Mouse (Mus musculus): ENCODE measurements around the gene Kif5c. TPM values are rescaled to one million over a fixed set of nuclear protein-coding genes. Genes with fewer than 3 reads are reported as not detected.

The Kif5c gene
- polyA plus RNA-seq, 1 experiment: 0.65 TPM

- no peaks in the 10 kb centered on the region for H3K4me1 ChIP-seq (ENCODE audit: control insufficient read depth, insufficient read depth, insufficient read length, low read length)
- H3K27ac ChIP-seq (ENCODE audit: insufficient read depth, low read depth, low read length): no peak overlapping the region
- no peak for TF ChIP-seq CTCF (IDR thresholded peaks at IDR 0.05; ENCODE audit: extremely low read depth, insufficient read length, insufficient replicate concordance, low read depth, low read length)
- TF ChIP-seq POLR2A (IDR thresholded peaks at IDR 0.05; ENCODE audit: low read depth, low read length): no peak
- WGBS: 57% methylated on average over 7 of the region's 7 CpGs
- no peaks in the 10 kb centered on the region for H3K36me3 ChIP-seq (ENCODE audit: control insufficient read depth, insufficient read depth, low read length)
- no peaks in the 10 kb centered on the region for H3K27me3 ChIP-seq (ENCODE audit: control insufficient read depth, insufficient read depth, low read length)
- H3K4me3 ChIP-seq (ENCODE audit: low read depth, low read length): no peak overlapping the region
Observed at GRCm38 (mm10) chr2:49600021-49600681, 18.9 kb upstream of the Kif5c start.

GRCm38 (mm10) chr2:49602791-49603349 is 16.2 kb upstream of the Kif5c start:
- Histone ChIP-seq H3K27ac (ENCODE audit: insufficient read depth, low read depth, low read length) (no peak overlapping the region), H3K4me3 (ENCODE audit: low read depth, low read length) (no peak overlapping the region), H3K36me3 (ENCODE audit: control insufficient read depth, insufficient read depth, low read length) (no peaks in the 10 kb centered on the region), H3K27me3 (ENCODE audit: control insufficient read depth, insufficient read depth, low read length) (no peaks in the 10 kb centered on the region), H3K4me1 (ENCODE audit: control insufficient read depth, insufficient read depth, insufficient read length, low read length) (no peaks in the 10 kb centered on the region)
- TF ChIP-seq POLR2A (IDR thresholded peaks at IDR 0.05; ENCODE audit: low read depth, low read length) (no peak), CTCF (IDR thresholded peaks at IDR 0.05; ENCODE audit: extremely low read depth, insufficient read length, insufficient replicate concordance, low read depth, low read length) (no peak)
- 91% methylated on average over 4 of the region's 4 CpGs for WGBS

- Histone ChIP-seq H3K4me1 (ENCODE audit: control insufficient read depth, insufficient read depth, insufficient read length, low read length) (no peaks in the 10 kb centered on the region), H3K27me3 (ENCODE audit: control insufficient read depth, insufficient read depth, low read length) (no peaks in the 10 kb centered on the region), H3K36me3 (ENCODE audit: control insufficient read depth, insufficient read depth, low read length) (no peaks in the 10 kb centered on the region), H3K27ac (ENCODE audit: insufficient read depth, low read depth, low read length) (no peak overlapping the region), H3K4me3 (ENCODE audit: low read depth, low read length) (no peak overlapping the region)
- WGBS: 73% methylated on average over 5 of the region's 5 CpGs
- TF ChIP-seq CTCF (IDR thresholded peaks at IDR 0.05; ENCODE audit: extremely low read depth, insufficient read length, insufficient replicate concordance, low read depth, low read length) (no peak), POLR2A (IDR thresholded peaks at IDR 0.05; ENCODE audit: low read depth, low read length) (no peak)
Observed at GRCm38 (mm10) chr2:49609611-49610010, 9.5 kb upstream of the Kif5c start.

GRCm38 (mm10) chr2:49616765-49617164 is 2.3 kb upstream of the Kif5c start:
- 64% methylated on average over 3 of the region's 3 CpGs for WGBS
- H3K27ac ChIP-seq (ENCODE audit: insufficient read depth, low read depth, low read length): no peak overlapping the region
- H3K27me3 ChIP-seq (ENCODE audit: control insufficient read depth, insufficient read depth, low read length): peaks cover 16% of the 10 kb centered on the region
- H3K36me3 ChIP-seq (ENCODE audit: control insufficient read depth, insufficient read depth, low read length): no peaks in the 10 kb centered on the region
- TF ChIP-seq POLR2A (IDR thresholded peaks at IDR 0.05; ENCODE audit: low read depth, low read length) (no peak), CTCF (IDR thresholded peaks at IDR 0.05; ENCODE audit: extremely low read depth, insufficient read length, insufficient replicate concordance, low read depth, low read length) (no peak)
- peaks cover 5% of the 10 kb centered on the region; the same call in 1 of the 2 replicates for H3K4me1 ChIP-seq (ENCODE audit: control insufficient read depth, insufficient read depth, insufficient read length, low read length)
- H3K4me3 ChIP-seq (ENCODE audit: low read depth, low read length): no peak overlapping the region

GRCm38 (mm10) chr2:49619719-49620522 is 823 bp downstream of the Kif5c start:
- TF ChIP-seq POLR2A (IDR thresholded peaks at IDR 0.05; ENCODE audit: low read depth, low read length) (no peak), CTCF (IDR thresholded peaks at IDR 0.05; ENCODE audit: extremely low read depth, insufficient read length, insufficient replicate concordance, low read depth, low read length) (no peak)
- Histone ChIP-seq H3K27me3 (ENCODE audit: control insufficient read depth, insufficient read depth, low read length) (peaks cover 16% of the 10 kb centered on the region), H3K36me3 (ENCODE audit: control insufficient read depth, insufficient read depth, low read length) (no peaks in the 10 kb centered on the region), H3K27ac (ENCODE audit: insufficient read depth, low read depth, low read length) (no peak overlapping the region), H3K4me3 (ENCODE audit: low read depth, low read length) (peak overlapping the region; percentile 71), H3K4me1 (ENCODE audit: control insufficient read depth, insufficient read depth, insufficient read length, low read length) (peaks cover 5% of the 10 kb centered on the region; the same call in 1 of the 2 replicates)
- 3% methylated on average over 33 of the region's 33 CpGs for WGBS

GRCm38 (mm10) chr2:49620626-49621117 is 1.6 kb downstream of the Kif5c start:
- WGBS: 29% methylated on average over 14 of the region's 14 CpGs
- no peaks in the 10 kb centered on the region for H3K36me3 ChIP-seq (ENCODE audit: control insufficient read depth, insufficient read depth, low read length)
- peaks cover 16% of the 10 kb centered on the region for H3K27me3 ChIP-seq (ENCODE audit: control insufficient read depth, insufficient read depth, low read length)
- H3K27ac ChIP-seq (ENCODE audit: insufficient read depth, low read depth, low read length): no peak overlapping the region
- no peak for TF ChIP-seq POLR2A (IDR thresholded peaks at IDR 0.05; ENCODE audit: low read depth, low read length)
- TF ChIP-seq CTCF (IDR thresholded peaks at IDR 0.05; ENCODE audit: extremely low read depth, insufficient read length, insufficient replicate concordance, low read depth, low read length): no peak
- peaks cover 5% of the 10 kb centered on the region; the same call in 1 of the 2 replicates for H3K4me1 ChIP-seq (ENCODE audit: control insufficient read depth, insufficient read depth, insufficient read length, low read length)
- no peak overlapping the region for H3K4me3 ChIP-seq (ENCODE audit: low read depth, low read length)

- no peak overlapping the region for H3K27ac ChIP-seq (ENCODE audit: insufficient read depth, low read depth, low read length)
- H3K36me3 ChIP-seq (ENCODE audit: control insufficient read depth, insufficient read depth, low read length): no peaks in the 10 kb centered on the region
- TF ChIP-seq CTCF (IDR thresholded peaks at IDR 0.05; ENCODE audit: extremely low read depth, insufficient read length, insufficient replicate concordance, low read depth, low read length) (no peak), POLR2A (IDR thresholded peaks at IDR 0.05; ENCODE audit: low read depth, low read length) (no peak)
- H3K4me1 ChIP-seq (ENCODE audit: control insufficient read depth, insufficient read depth, insufficient read length, low read length): peaks cover 5% of the 10 kb centered on the region; the same call in 1 of the 2 replicates
- H3K4me3 ChIP-seq (ENCODE audit: low read depth, low read length): no peak overlapping the region
- 19% methylated on average over 1 of the region's 1 CpGs for WGBS
- H3K27me3 ChIP-seq (ENCODE audit: control insufficient read depth, insufficient read depth, low read length): peaks cover 16% of the 10 kb centered on the region
Observed at GRCm38 (mm10) chr2:49621234-49621633, 2.1 kb downstream of the Kif5c start.
